Mouse (Mus musculus) spleen, adult 2 months (tissue): Measurements from ENCODE around the gene Arhgdib.

ENCODE experiments used
- CTCF ChIP-seq: fragments of 200-500 bp; IDR thresholded peaks from 2 replicates; pipeline ENCODE4 v1.5.1; 2011; ENCODE audit warnings: mild to moderate bottlenecking, inconsistent platforms; ENCODE audit not compliant: insufficient read depth, insufficient read length, insufficient replicate concordance; ENCODE audit errors: extremely low read depth
- POLR2A ChIP-seq: fragments of 200-500 bp; IDR thresholded peaks from 2 replicates; pipeline ENCODE4 v1.6.1; 2011; ENCODE audit warnings: low read depth, low read length, inconsistent platforms

GRCm38 (mm10) chr6:136954192-136954591 lies 12.5 kb upstream of the Arhgdib start:
- TF ChIP-seq POLR2A, result no peak
- no peak for TF ChIP-seq CTCF
